Mouse (Mus musculus) kidney, postnatal 4 days (tissue): Measurements from ENCODE around the gene Col8a2.

Experiments
- DNase-seq, 2 experiments: peaks; one replicate each; pipeline ENCODE4 v3.0.0; 2021; ENCODE audit warnings: mixed read lengths in 2 of 2

Gene Col8a2

GRCm38 (mm10) chr4:126286492-126286891, at the start of gene Col8a2:
TSS of gene Col8a2 (plus strand) at chr4:126286793.
- peak; percentile 66 to 73 for DNase-seq

- no peak for DNase-seq
These were observed 48.8 kb upstream of the Col8a2 start for GRCm38 (mm10) chr4:126237721-126238242.

DNA sequence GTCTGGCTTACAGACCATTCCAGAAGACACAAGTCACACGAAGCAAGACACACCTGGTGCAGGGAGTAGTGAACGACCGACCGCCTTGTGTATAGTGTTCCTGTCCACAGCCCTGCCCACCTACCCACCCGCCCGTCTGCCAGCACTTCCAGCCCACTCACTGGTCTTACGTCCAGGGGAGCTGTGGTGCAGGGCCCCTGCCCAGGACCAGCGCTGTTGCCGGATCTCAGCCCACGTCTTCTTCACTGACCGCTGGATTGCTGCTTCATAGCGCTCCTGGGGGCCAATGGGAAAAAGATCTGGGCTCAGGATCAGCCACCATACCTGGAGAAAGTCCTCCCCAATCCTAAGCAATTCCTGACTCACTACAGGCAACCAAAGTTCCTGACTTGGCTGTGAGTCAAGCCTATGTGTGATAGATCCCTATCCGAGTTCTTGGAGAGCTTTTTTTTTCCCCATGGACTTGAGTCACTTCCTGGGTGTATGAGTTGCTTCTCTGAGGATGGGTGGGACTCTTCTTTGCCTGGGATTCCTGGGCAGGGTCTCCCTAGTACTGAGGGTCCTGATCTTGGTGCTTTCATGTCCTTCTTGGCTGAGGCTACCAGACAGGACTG, 46.6 kb upstream of the Col8a2 start:
- no peak for DNase-seq

DNA sequence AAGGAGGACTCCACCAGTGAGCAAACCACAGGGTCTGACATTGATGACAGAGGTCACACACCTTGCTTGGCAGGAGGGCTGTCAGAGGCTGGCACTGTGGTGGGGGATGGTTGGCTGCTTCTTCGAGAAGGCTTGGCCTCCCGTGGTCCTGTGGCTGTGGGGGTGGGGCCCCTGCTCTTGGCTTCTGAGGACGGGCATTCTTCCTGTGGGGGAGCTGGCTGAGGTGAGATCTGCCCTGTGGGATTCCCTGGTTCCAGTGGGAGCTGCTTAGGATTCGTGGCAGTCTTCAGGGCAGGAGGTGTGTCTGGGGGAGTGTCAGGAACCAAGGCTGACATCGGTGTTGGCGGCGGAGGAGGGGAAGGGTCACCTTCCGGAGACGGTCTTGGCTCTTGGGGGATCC, 44.6 kb upstream of the Col8a2 start:
- peak; percentile 45 to 59 for DNase-seq

- DNase-seq, result no peak
These were observed 44.1 kb upstream of the Col8a2 start for GRCm38 (mm10) chr4:126242510-126242909.

DNA sequence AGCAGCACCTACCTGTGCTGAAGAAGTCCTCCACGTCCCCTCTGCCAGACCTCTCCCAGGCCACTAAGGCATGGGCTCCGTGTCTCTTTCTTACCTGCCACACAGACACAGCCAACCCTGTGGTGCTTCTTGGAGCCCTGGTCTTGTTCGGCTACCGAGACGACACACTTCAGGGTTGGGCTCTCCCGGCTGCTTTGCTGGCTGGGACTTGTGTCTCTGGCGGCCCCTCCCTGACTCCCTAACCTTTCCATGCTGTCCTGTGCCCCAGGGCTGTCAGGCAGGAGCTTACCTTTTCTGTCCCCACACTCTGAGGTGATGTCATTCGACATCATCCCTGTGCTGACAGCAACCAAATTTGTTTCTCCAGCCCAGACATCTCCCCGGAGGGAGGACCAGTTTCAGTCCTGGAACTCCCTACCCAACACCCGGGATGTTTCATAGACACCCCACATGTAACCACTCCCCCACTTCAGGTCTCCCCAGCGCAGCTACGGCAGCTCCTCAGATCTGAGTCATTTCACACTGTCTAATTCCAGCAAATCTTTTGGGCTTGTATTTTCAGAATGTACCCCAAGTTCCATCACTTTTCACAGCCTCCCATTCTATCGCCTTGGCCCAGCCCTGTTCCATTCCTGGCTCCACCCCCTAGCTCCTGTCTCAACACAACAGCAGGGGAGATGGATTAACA, 40.2 kb upstream of the Col8a2 start:
- DNase-seq, result no peak

DNA sequence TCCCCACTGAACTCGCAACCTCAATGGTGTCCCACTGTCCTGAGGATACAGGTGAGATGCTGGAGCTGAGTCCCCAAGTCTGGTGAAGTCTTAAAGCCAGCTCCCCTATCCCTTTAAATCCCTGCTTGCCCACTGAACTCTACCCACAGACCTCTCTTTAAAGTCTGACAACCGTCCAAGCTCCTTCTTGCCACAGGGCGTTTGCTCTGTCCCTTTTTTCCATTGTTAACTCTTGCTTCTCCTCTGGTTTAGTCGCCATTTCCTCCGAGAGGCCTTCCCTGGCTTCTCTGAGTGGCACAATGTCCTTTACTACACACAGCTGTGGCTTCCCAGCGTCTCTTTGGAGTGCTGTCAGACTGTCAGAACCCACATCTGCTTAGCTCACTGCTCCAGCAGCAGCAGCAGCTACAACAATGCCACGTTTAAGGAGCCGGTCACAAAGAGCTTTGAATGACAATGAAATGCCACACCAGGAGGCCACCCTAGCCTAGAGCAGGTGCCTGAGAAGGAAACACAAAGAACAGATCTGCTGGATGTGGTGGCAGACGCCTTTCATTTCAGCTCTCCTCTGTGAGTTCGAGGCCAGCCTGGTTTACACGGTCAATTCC, 38.2 kb upstream of the Col8a2 start:
- no peak for DNase-seq

GRCm38 (mm10) chr4:126250659-126251058, 35.9 kb upstream of the Col8a2 start:
- no peak for DNase-seq

- peak; percentile 52 to 73 for DNase-seq
These were observed 34.8 kb upstream of the Col8a2 start for GRCm38 (mm10) chr4:126251655-126252254.

- no peak for DNase-seq
These were observed 34.0 kb upstream of the Col8a2 start for GRCm38 (mm10) chr4:126252411-126253237.

DNA sequence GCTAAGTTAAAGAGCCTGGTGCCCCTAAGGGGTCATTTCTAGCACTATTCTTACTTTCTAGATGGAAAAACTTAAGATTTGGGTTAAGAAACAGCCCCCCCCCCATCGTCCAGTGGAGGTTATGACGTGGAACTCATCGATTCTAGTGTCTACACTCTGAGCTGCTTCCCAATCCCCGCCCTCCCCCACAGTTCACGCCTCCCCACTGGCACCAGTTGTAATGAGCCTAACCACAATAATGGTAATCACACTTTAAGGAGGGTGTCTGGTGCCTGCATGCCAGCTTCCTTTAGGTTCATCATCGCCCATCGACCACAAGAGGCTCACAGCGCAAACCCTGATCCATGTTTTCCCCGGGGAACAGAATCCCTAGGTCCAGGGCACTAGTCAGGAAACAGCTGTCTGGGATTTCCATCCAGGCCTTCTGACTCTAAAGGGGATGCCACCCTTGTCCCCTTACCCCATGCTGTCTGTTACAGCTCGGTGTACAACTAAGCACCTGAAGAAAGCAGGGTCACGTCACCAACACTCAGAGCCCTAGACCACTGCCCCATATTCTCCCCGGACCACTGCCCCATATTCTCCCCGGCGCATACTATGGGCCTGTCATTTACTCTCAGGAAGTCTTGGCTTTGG, 32.8 kb upstream of the Col8a2 start:
- DNase-seq, result no peak

DNA sequence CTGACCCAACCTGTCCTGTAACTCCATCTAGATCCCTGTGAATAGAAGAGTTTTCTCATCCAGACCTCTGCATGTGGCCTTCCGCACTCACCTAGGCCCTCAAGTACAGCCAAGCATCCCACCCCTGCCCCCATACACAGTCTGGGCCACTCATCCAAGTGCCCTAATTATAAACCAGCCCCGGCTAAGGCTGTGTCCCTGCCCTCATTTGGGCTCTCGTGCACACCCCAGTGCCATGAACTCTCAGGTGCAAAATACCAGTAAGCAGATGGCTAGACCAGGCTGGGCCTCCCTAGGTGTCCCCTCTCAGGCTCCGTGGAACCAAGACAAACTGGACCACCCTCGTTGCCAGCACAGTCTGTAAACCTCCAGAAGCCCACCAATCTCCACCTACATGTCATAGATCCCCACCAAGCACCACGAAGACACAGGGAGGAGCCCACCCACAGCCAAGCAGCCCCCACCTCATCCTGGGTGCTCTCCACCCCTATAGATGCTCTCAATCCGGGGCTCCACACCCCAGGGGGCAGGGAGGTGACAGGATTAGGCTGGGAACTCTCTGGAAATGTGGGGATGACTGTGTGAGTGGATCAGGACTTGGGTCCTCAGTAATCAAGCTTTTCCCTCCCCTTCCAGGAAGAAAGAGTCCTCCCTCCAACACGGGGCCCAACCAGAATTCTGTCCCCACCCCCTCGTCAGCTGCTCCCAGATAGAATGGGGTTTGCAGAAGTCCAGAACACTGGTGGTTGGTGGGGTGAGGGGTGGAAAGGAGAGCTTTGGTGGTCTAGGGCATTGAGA, 32.1 kb upstream of the Col8a2 start:
- peak; percentile 68 to 73 for DNase-seq

GRCm38 (mm10) chr4:126255113-126256001, 31.2 kb upstream of the Col8a2 start:
- peak; percentile 69 to 77 for DNase-seq

- DNase-seq, result peak; percentile 89 to 94
These were observed 30.3 kb upstream of the Col8a2 start, which contains the start of gene Map7d1 for GRCm38 (mm10) chr4:126256131-126256791. TSS of gene Map7d1 (minus strand) at chr4:126256343.

DNA sequence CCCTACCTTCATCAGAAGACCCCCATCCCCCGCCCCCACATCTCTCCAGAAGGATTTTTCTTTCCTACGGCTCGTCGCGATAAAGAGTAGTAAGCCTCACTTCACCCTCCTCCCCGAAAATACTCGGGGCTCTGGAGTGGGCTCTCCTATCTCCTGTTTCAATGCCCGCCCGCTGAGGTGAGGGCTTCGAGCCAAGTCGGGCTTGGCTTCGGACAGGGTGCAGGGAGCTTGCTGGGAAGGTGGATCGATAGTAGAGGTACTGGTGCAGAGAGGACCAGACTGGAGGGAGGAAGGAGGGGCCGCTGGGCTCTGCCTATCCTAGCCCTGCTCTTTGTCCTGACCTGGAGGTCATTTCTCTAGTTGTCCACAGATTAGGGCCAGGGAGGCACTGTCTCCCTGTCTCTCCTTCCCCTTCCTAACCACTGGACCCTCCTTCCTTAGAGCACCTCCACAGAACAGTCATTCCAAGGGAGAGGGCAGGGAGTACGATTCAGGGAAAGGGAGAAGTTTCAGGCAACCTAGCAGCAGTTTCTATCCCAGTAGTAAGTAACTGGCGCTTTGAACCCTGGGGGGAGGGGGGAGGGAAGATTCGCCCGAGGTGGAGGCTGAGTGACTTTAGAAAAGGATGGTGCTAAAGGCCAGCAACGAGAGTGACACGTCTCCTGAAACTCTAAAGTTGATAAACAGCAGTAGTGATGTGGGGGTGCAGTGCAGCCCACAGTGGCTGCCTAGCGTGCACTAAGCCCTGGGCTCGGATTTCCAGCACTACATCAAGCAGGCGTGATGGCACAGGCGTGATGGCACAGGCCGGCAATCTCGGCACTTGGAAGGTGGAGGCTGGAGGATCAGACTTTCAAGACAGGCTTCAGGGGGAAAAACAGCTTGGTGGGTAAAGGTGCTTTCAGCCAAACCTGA, 29.4 kb upstream of the Col8a2 start:
- peak; percentile 50 to 56 for DNase-seq

DNA sequence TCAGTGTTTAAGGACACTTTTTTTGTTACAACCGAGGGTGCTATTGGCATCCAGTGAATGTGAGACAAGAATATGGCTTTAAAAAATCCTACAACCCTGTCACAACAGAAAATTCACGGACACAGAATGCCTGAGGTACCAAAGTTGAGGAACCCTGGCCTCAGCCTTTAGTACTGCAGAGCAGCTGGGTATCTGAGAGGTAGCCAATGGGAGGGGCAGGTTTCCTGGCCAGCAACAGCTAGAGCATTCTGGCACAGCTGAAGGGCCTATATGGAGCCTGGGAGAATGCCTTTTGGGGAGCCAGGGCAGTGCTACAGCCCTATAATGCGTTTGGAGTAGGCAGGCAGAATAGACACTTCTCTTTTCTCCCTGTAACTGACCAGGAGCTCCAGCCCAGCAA, 27.5 kb upstream of the Col8a2 start:
- peak; percentile 31 to 40 for DNase-seq

- peak; percentile 86 to 92 for DNase-seq
These were observed 27.0 kb upstream of the Col8a2 start for GRCm38 (mm10) chr4:126259523-126260160.
